Mouse (Mus musculus): ENCODE data around the gene Rapgefl1. TPM values are rescaled to one million over a fixed set of nuclear protein-coding genes. Genes with fewer than 3 reads are reported as not detected.

Rapgefl1 gene
- polyA plus RNA-seq, 1 experiment from 2014 or later, result 13.1 TPM

- Histone ChIP-seq H3K27me3 (no peaks in the 10 kb centered on the region), H3K9me3 (no peaks in the 10 kb centered on the region), H3K36me3 (peaks cover 14% of the 10 kb centered on the region), H3K4me3 (peak within 1 kb of the TSS; percentile 98), H3K4me2 (peak within 1 kb of the TSS; percentile 93), H3K9ac (peak within 1 kb of the TSS; percentile 87), H3K4me1 (replicated peaks) (peaks cover 32% of the 10 kb centered on the region), H3K27ac (replicated peaks) (peak within 1 kb of the TSS; percentile 99)
- peak; percentile 54 for ATAC-seq (ENCODE audit: low FRiP score, low read depth)
- WGBS, result under 1% methylated on average over 57 of the region's 89 CpGs
These were observed 41.4 kb upstream of the Rapgefl1 start, which contains the start of gene Msl1 for GRCm38 (mm10) chr11:98795015-98795713. TSS of gene Msl1 (plus strand) at chr11:98795516.

DNA sequence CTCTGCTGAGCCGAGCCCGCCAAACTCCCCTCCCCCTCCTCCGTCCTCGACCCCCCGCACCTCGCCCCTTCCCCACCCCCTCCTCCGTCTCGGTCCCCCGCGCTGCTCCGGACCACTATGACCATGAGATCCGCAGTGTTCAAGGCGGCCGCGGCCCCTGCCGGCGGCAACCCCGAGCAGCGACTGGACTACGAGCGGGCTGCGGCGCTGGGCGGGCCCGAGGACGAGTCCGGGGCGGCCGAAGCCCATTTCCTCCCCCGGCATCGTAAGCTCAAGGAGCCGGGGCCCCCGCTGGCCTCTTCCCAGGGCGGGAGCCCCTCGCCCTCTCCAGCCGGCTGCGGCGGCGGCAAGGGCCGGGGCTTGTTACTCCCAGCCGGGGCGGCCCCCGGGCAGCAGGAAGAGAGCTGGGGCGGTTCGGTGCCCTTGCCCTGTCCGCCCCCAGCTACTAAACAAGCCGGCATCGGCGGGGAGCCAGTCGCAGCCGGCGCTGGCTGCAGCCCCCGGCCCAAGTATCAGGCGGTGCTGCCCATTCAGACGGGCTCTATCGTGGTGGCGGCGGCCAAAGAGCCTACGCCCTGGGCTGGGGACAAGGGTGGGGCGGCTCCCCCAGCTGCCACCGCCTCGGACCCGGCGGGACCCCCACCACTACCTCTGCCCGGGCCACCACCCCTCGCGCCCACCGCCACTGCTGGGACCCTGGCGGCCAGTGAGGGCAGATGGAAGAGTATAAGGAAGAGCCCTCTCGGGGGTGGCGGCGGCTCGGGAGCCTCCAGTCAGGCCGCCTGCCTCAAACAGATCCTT, 40.7 kb upstream of the Rapgefl1 start:
- Histone ChIP-seq H3K36me3 (peaks cover 21% of the 10 kb centered on the region), H3K4me2 (peak overlapping the region; percentile 93), H3K9ac (peak overlapping the region; percentile 87), H3K4me3 (peak overlapping the region; percentile 98), H3K27me3 (no peaks in the 10 kb centered on the region), H3K4me1 (replicated peaks) (peaks cover 32% of the 10 kb centered on the region), H3K9me3 (no peaks in the 10 kb centered on the region), H3K27ac (replicated peaks) (peak overlapping the region; percentile 99)
- ATAC-seq (ENCODE audit: low FRiP score, low read depth), result peak; percentile 43
- 0% methylated on average over 65 of the region's 74 CpGs for WGBS

GRCm38 (mm10) chr11:98796515-98797216, 39.9 kb upstream of the Rapgefl1 start:
- H3K9ac ChIP-seq, result peak overlapping the region; percentile 87
- no peaks in the 10 kb centered on the region for H3K9me3 ChIP-seq
- peaks cover 32% of the 10 kb centered on the region for H3K4me1 ChIP-seq (replicated peaks)
- peak overlapping the region; percentile 98 for H3K4me3 ChIP-seq
- H3K27me3 ChIP-seq, result no peaks in the 10 kb centered on the region
- H3K27ac ChIP-seq (replicated peaks), result peak overlapping the region; percentile 99
- 4% methylated on average over 23 of the region's 23 CpGs for WGBS
- H3K36me3 ChIP-seq, result peaks cover 28% of the 10 kb centered on the region
- H3K4me2 ChIP-seq, result peak overlapping the region; percentile 93
- ATAC-seq (ENCODE audit: low FRiP score, low read depth), result peak; percentile 70

- no peaks in the 10 kb centered on the region for H3K9me3 ChIP-seq
- H3K4me3 ChIP-seq, result peak overlapping the region; percentile 98
- H3K4me1 ChIP-seq (replicated peaks), result peaks cover 32% of the 10 kb centered on the region
- H3K27me3 ChIP-seq, result no peaks in the 10 kb centered on the region
- 9% methylated on average over 5 of the region's 5 CpGs for WGBS
- H3K4me2 ChIP-seq, result peak overlapping the region; percentile 93
- peak overlapping the region; percentile 87 for H3K9ac ChIP-seq
- no peak for ATAC-seq (ENCODE audit: low FRiP score, low read depth)
- H3K36me3 ChIP-seq, result peaks cover 35% of the 10 kb centered on the region
- H3K27ac ChIP-seq (replicated peaks), result peak overlapping the region; percentile 99
These were observed 39.3 kb upstream of the Rapgefl1 start for GRCm38 (mm10) chr11:98797306-98797705.

- H3K4me1 ChIP-seq (replicated peaks), result peaks cover 32% of the 10 kb centered on the region
- no peak for ATAC-seq (ENCODE audit: low FRiP score, low read depth)
- WGBS, result 41% methylated on average over 4 of the region's 4 CpGs
- peaks cover 41% of the 10 kb centered on the region for H3K36me3 ChIP-seq
- H3K27ac ChIP-seq (replicated peaks), result peak overlapping the region; percentile 99; the same call in 1 of the 2 replicates
- H3K9ac ChIP-seq, result peak overlapping the region; percentile 87
- no peaks in the 10 kb centered on the region for H3K27me3 ChIP-seq
- H3K4me2 ChIP-seq, result peak overlapping the region; percentile 93
- peak overlapping the region; percentile 98 for H3K4me3 ChIP-seq
- no peaks in the 10 kb centered on the region for H3K9me3 ChIP-seq
These were observed 38.7 kb upstream of the Rapgefl1 start for GRCm38 (mm10) chr11:98797909-98798308.

- Histone ChIP-seq H3K4me3 (no peak within 1 kb of the TSS), H3K27ac (replicated peaks) (no peak within 1 kb of the TSS), H3K9me3 (no peaks in the 10 kb centered on the region), H3K4me1 (replicated peaks) (peaks cover 6% of the 10 kb centered on the region; the same call in 1 of the 2 replicates), H3K27me3 (no peaks in the 10 kb centered on the region), H3K9ac (no peak within 1 kb of the TSS), H3K4me2 (no peak within 1 kb of the TSS), H3K36me3 (peaks cover 76% of the 10 kb centered on the region)
- WGBS, result 94% methylated on average over 5 of the region's 5 CpGs
- ATAC-seq (ENCODE audit: low FRiP score, low read depth), result no peak
These were observed 32.0 kb upstream of the Rapgefl1 start, which contains the start of gene Casc3 for GRCm38 (mm10) chr11:98804605-98805004. TSS of gene Casc3 (plus strand) at chr11:98804905.

DNA sequence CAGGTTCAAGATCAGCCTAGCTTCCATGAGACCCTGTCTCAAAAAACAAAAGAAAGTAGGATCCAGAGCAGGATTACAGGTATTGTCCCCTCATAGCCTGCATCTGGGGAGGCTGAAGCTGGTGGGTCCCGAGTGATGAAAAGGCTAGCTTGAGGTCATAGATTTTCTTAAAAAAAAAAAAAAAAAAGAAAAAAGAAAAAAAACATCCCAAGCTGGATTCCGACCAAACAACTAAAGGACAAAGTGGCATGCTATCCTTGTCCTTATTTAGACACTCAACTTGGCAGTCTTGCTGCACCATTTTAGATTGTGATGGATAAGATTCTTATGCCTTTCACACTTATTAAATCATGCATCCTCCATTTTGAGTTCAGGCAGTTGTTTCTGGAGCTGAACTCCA, 28.2 kb upstream of the Rapgefl1 start:
- no peak for ATAC-seq (ENCODE audit: low FRiP score, low read depth)
- WGBS, result 81% methylated on average over 2 of the region's 2 CpGs
- H3K27ac ChIP-seq (replicated peaks), result peak overlapping the region; percentile 98
- H3K4me1 ChIP-seq (replicated peaks), result peaks cover 26% of the 10 kb centered on the region
- no peak overlapping the region for H3K4me3 ChIP-seq
- H3K27me3 ChIP-seq, result no peaks in the 10 kb centered on the region
- H3K9me3 ChIP-seq, result no peaks in the 10 kb centered on the region
- H3K36me3 ChIP-seq, result peaks cover 51% of the 10 kb centered on the region
- H3K4me2 ChIP-seq, result peak overlapping the region; percentile 77; the same call in 1 of the 2 replicates
- H3K9ac ChIP-seq, result no peak overlapping the region

DNA sequence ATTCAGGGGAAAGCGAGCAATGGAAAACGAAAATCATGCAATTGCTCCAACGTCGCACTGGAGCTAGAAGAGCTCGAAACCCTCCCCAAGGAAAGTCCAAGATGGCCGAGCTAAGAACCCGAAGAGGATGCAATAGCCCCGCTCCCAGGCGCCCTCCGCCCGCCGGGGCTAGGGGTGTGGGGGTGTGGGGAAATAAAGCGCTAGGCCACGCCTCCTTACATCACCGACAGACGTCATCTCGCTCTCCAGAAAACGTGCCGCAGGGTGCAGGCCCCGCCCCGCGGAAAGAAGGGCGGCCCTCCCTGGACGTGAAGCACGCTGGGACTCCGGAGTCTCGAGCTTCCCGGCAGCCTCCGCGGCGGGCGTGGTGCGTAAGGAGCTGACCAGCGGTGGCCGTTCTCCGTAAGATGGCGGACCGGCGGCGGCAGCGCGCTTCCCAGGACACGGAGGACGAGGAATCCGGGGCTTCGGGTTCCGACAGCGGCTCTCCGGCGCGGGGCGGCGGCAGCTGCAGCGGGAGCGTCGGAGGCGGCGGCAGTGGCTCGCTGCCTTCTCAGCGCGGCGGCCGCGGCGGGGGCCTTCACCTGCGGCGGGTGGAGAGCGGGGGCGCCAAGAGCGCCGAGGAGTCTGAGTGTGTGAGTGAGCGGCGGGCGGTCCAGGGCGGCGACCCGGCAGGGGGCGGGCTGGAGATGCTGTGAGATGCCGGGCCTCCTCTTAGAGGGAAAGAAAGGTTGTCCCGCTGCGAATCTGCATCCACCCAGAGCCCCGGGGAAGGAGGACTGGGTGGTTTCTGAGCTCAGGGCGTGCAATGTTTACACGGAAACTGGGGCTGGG, 26.9 kb upstream of the Rapgefl1 start:
- peak; percentile 98 for ATAC-seq (ENCODE audit: low FRiP score, low read depth)
- no peaks in the 10 kb centered on the region for H3K27me3 ChIP-seq
- peak overlapping the region; percentile 98 for H3K27ac ChIP-seq (replicated peaks)
- peak overlapping the region; percentile 77 for H3K4me2 ChIP-seq
- H3K4me3 ChIP-seq, result peak overlapping the region; percentile 79
- H3K36me3 ChIP-seq, result peaks cover 46% of the 10 kb centered on the region
- peaks cover 26% of the 10 kb centered on the region for H3K4me1 ChIP-seq (replicated peaks)
- peak overlapping the region; percentile 95 for H3K9ac ChIP-seq
- H3K9me3 ChIP-seq, result no peaks in the 10 kb centered on the region
- WGBS, result under 1% methylated on average over 73 of the region's 84 CpGs

DNA sequence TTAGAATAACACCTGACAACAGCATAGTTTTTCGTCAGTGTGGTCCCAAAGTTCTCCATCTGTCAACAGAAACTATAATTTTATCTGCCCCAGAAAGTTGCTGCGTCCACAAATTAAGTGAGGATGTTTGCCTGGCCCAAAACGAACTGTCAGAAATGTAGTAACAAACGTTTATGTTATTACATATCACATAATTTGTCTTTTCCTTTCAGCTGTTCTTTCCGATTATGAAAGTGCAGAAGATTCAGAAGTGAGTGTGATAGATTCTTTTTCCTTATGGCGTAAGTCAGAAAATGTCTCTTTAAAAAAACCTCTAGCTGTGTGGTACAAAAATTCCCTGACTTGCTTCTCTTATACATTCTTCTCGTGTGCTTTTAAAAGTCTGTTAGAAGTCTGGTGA, 25.9 kb upstream of the Rapgefl1 start:
- H3K27me3 ChIP-seq, result no peaks in the 10 kb centered on the region
- peak overlapping the region; percentile 77 for H3K4me2 ChIP-seq
- 79% methylated on average over 7 of the region's 7 CpGs for WGBS
- H3K4me3 ChIP-seq, result peak overlapping the region; percentile 79
- ATAC-seq (ENCODE audit: low FRiP score, low read depth), result no peak
- peaks cover 26% of the 10 kb centered on the region for H3K4me1 ChIP-seq (replicated peaks)
- peak overlapping the region; percentile 95 for H3K9ac ChIP-seq
- H3K36me3 ChIP-seq, result peaks cover 36% of the 10 kb centered on the region
- H3K27ac ChIP-seq (replicated peaks), result peak overlapping the region; percentile 98
- H3K9me3 ChIP-seq, result no peaks in the 10 kb centered on the region

DNA sequence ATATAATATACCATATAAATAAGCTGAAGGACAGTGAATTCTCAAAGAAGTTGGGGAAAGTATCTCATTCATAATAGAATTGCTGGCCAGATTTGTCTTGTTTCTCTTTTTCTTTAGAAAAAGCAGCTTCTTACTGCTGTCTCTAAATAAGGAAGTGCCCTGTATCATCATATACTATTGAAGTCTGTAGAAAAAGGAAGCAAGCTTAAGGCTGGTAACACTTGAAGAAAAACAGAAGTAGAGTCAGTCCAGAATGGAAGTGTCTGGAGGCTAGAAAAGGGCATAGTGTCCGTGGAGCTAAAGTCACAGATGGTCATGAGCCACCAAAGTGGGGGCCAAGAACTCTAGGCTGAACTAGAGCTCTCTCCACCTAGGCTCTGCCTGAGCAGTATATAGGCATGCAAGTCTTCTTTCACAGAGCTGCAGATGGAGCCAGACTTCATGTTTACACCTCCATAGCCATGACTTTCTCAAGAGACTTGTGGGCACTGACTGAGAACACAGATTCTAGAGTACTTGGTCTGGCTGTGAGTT, 19.8 kb upstream of the Rapgefl1 start:
- Histone ChIP-seq H3K27ac (replicated peaks) (no peak overlapping the region), H3K4me2 (no peak overlapping the region), H3K4me1 (replicated peaks) (peaks cover 4% of the 10 kb centered on the region), H3K27me3 (no peaks in the 10 kb centered on the region), H3K9ac (no peak overlapping the region), H3K4me3 (no peak overlapping the region), H3K36me3 (peaks cover 67% of the 10 kb centered on the region), H3K9me3 (no peaks in the 10 kb centered on the region)
- ATAC-seq (ENCODE audit: low FRiP score, low read depth), result no peak
- WGBS, result 94% methylated on average over 1 of the region's 1 CpGs

DNA sequence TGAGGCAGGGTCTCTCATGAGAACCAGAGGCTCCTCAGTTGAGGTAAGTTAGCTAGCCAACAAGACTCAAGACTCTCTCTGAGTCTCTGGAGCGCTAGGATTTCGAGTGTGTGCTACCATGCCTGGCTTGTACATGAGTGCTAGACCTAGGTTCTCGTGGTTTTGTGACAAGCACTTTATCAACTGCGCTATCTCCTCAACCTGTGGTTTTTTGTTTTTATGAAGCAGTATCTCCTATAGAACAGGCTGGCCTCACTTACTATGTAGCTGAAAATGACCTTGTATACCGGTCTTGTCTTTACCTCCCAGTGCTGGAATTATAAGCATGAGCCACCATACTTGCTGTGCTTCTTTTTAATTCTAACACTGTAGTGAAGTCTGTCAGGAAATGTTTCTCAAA, 15.6 kb upstream of the Rapgefl1 start:
- Histone ChIP-seq H3K27ac (replicated peaks) (no peak overlapping the region), H3K27me3 (no peaks in the 10 kb centered on the region), H3K36me3 (peaks cover 87% of the 10 kb centered on the region), H3K4me2 (no peak overlapping the region), H3K4me1 (replicated peaks) (no peaks in the 10 kb centered on the region), H3K4me3 (no peak overlapping the region), H3K9ac (no peak overlapping the region), H3K9me3 (no peaks in the 10 kb centered on the region)
- ATAC-seq (ENCODE audit: low FRiP score, low read depth), result no peak
- 95% methylated on average over 5 of the region's 5 CpGs for WGBS

All from hindbrain, embryonic 15.5 days (tissue).